Mouse (Mus musculus): ENCODE data around the gene Bicral.

DNA sequence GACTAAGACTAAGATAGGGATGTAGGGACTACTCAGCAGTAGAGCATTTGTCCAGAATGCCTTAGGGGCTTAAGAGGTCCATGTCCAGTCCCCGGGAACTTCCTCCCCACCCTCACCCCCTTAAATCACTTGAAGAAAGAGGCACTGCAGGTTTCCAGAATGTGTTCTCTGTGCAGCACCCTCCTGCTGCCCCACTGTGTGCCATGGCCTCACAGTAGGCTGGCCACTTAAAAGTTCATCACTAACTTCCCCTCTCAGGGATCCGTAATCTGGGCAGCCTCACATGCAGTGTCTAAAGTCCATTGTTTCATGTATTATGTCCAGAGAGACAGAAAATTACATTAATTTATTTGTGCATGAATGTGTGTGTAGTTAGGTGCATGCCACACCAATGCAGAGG lies 20.4 kb downstream of the Bicral start:
- TF ChIP-seq CTCF (conservative IDR thresholded peaks at IDR 0.05; ENCODE audit: low read length), result no peak
- TF ChIP-seq POU5F1 (IDR thresholded peaks at IDR 0.05; ENCODE audit: borderline replicate concordance, low read length), result no peak
